Mouse (Mus musculus): ENCODE measurements around the gene Iqschfp.

Iqschfp gene

GRCm38 (mm10) chr3:68542944-68543501 lies 651.0 kb downstream of the Iqschfp start:
- peak; percentile 71 for DNase-seq

DNA sequence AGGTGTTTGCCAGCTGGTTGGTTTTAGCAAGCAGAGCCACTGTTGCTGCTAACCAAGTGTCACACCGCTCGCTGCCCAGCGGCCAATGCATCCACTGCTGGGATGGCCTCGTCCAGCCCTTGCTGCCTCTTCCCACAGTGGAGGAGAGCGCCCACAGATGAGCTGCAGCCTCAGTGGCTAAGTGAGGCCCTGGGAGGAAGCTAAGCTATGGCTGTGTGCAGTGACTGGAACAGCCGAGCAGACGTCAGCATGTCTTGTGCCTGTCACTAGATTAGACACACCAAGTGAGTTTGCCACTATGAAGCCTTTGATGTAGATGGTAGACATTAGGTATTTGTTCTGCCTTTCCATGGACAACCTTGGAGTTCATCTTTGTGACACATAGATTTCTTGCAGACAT lies 652.8 kb downstream of the Iqschfp start:
- DNase-seq, result no peak

GRCm38 (mm10) chr3:68545898-68546297 lies 653.9 kb downstream of the Iqschfp start:
- no peak for DNase-seq

GRCm38 (mm10) chr3:68555087-68555662 lies 663.1 kb downstream of the Iqschfp start:
- DNase-seq, result peak; percentile 38

GRCm38 (mm10) chr3:68556891-68557290 lies 664.9 kb downstream of the Iqschfp start:
- DNase-seq, result no peak

DNA sequence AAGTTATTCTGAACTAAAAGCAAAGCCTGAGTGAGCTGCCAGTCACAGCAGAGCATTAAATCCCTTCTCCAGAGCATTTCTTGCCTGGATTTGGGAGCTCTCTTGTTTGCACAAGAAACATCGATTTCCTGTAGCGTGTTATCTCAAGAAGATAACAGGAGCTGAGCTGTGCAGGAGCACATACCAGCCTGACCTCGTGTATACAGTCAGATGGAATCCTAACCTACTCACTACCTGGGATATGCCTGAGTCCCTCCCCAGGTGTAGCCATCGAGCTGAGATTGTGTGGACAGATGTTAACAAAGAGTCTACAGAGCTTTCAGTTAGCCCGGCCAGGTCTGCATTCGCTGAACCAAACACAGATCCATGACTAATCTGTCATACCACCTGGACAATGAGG lies 666.7 kb downstream of the Iqschfp start:
- no peak for DNase-seq

GRCm38 (mm10) chr3:68560057-68560456 lies 668.0 kb downstream of the Iqschfp start:
- DNase-seq, result no peak

DNA sequence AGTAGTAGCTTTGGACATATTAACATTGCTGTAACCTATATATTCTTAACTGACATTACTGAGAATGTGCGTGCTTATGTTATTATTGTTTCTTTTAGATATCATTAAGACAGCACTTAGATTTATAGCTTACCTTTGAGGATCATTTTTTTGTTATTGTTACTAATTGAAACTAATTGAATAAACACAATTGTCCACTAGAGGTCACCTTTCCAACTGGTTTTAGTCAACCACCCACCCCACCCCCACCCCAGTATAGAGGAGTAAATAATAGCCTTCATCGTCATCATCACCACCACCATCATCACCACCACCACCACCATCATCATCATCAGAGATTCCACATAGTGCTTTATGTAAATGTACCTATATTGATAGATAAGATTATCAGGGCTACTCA lies 670.8 kb downstream of the Iqschfp start:
- no peak for DNase-seq

GRCm38 (mm10) chr3:68563922-68564321 lies 671.9 kb downstream of the Iqschfp start:
- DNase-seq, result peak; percentile 32

DNA sequence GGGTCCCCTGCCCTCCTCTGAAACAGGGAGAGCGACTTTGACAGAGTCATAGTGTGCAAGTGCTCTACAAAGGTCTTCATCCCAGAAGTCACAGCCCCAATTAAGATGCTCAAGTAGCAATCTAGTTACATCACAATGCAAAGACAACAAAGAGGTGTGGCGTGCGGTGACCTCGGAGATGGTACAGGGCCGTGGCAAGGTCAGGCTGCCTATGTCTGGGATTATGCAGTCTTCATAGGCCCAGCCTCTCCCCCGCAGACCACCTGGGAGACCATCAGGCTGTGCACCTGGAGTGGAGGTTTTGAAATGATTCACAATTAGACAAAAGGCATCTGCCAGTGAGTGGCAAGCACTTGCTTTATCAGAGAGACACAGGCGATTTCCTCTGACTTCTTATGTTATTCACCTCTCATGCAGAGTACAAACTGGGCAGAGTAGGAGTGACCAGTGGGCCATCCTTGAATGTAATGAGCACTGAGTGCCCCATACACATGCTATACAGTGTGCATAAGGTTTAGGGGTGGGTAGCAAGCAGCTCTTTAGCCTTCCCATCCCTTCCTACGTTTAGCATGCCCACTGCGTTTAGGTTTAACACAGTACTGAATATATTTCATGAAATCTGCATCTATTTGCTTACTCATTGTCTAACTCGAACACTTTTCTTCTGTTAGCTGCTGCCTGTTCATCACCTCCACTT lies 673.1 kb downstream of the Iqschfp start:
- DNase-seq, result no peak

DNA sequence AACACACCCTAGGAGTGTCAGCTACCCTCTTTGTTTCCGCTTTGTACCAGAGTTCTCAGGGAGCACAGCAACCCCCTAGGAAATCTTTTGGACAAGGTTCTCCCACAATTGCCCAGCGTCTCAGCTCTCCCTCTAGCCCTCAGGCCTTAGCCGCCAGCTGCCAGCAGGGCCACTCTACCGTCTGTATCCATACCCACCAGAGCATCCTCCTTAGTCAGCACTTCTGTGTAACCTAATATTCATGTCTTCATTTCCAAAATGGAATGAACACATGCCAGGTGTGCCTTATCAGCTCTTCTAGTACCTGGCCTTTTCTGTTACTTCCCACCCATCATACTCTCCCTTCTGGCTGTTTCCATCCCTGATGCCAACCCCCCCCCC lies 673.6 kb downstream of the Iqschfp start:
- DNase-seq, result no peak

GRCm38 (mm10) chr3:68567581-68567980 lies 675.5 kb downstream of the Iqschfp start:
- DNase-seq, result no peak

DNA sequence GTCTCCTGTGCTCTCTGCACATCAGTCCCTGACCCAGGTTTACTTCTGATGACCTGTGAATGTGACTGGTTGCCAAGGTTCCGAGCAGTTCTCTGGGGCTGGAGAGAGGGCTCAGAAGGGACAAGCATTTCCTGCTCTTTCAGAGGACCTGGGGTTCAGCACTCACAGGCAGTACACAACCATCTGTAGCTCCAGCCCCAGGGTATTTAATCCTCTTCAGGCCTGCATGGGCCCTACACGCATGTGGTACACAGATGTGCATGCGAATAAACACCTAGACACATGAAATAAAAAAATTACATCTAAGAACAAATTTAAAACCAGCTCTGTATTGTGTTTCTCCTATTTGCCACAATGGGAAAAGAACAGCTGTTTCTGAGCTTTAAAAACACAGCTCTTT lies 676.1 kb downstream of the Iqschfp start:
- DNase-seq, result no peak

DNA sequence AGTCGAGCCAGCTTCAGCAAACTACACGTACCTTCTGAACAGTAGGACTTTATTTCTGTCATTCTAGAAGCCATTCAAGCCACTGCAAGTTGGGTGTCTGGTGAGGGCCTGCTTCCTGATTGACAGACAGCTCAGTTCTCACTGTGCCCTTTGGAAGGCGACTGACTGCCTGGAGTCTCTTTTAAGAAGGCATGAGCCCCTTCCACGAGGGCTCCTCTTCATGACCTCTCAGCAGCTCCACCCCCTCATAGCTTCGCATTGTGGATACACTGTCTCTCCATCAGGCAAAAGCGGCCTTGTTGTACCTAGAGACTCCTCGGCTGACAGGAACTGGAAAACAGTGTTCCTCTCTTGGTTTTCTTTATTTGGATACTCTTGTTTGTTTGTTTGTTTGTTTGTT lies 676.7 kb downstream of the Iqschfp start:
- DNase-seq, result no peak

- DNase-seq, result no peak
Measured at GRCm38 (mm10) chr3:68570319-68570718, 678.3 kb downstream of the Iqschfp start.

- DNase-seq, result peak; percentile 47
Measured at GRCm38 (mm10) chr3:68572249-68573225, 680.5 kb downstream of the Iqschfp start.

DNA sequence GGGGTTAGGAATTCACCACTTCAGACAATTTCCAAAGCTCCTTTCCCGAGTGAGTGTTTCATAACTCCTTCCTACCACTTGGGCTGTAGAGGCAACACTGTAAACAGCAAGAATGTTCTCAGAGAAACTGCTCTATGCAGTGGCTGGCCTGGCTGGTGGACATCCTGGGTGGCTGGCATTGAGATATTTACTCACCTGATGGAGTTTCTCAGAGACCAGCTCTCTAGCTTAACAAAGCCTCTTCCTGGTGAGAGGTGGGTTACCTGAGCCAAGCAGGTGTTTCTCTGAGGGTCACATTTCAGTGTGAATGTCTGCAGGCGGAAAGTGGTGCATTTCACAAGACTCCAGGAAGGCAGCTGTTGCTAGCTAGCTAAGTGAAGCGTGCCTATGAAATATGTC lies 681.2 kb downstream of the Iqschfp start:
- peak; percentile 36 for DNase-seq

DNA sequence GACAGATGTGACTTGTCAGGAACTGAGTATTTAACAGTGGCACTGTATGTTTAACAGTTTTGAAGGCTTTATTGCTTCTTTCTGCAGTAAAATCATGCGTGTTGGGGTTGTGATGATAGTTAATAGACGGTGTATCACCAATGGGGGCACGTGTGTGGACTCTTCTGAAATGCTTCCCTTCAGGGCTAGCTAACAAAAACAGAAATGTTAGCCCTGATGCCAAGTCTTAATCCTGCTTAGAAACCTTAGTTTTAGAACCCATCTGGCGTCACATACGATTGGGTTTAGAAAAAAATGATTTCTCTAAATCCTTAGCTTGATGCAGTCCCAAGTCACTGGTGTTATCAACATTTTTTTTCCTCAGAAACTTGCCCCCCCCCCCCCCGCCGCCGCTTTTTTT lies 682.1 kb downstream of the Iqschfp start:
- DNase-seq, result no peak

DNA sequence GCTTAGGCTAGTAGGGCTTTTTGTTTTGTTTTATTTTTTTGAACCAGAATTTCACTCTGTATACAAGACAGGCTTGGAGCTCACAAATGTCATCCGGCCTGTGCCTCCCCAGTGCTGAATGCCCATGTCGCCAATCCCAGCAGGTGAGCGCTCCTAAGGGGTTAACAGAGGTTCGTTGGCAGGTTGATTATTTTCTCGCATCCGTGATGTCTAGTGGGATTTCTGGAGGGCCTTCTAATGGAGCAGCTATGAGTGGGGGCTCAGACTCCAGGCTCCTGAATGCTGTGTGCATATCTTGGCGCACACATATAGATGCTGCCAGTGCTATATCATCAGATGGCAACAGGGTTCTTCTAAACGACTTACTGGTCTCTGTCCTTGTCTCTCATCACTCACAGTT lies 682.5 kb downstream of the Iqschfp start:
- DNase-seq, result no peak

GRCm38 (mm10) chr3:68575636-68576340 lies 683.8 kb downstream of the Iqschfp start:
- no peak for DNase-seq

DNA sequence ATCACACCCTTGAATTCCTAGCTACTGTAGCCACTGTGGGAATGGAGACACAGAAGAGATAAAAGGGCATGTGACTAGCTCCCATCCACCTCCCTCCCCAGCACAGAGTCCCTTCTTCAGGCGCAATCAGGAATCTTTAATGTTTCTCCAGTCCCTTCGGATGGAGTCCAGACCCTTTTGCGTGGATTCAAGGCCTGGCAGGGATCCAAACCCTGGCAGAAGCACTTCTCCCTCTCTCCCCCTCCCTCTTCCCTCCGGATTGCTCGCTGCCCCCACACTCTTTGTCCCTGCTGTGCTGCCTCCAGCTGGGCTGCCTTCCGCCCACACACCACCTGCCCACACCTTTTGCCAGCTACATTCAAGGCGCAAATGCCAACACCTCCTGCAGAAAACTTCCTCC lies 684.4 kb downstream of the Iqschfp start:
- peak; percentile 45 for DNase-seq

- DNase-seq, result no peak
Measured at GRCm38 (mm10) chr3:68576948-68577347, 684.9 kb downstream of the Iqschfp start.

GRCm38 (mm10) chr3:68581591-68581990 lies 689.6 kb downstream of the Iqschfp start:
- no peak for DNase-seq

All from lung, postnatal 10 days (tissue).